Mouse (Mus musculus) embryonic facial prominence, embryonic 11.5 days (tissue): ENCODE measurements around the gene Ccnyl1. TPM values are rescaled to one million over a fixed set of nuclear protein-coding genes. Genes with fewer than 3 reads are reported as not detected.

Experiments
- ATAC-seq: fragments of 200-750 bp; cut with Nextera tagmentation; replicated peaks from 2 replicates; pipeline ENCODE4 v1.8.0; 2017; ENCODE audit warnings: low read depth; ENCODE audit not compliant: insufficient number of reproducible peaks, low FRiP score, low TSS enrichment
- DNase-seq: peaks from one replicate; pipeline ENCODE4 v3.0.0-alpha.2; 2015; ENCODE audit warnings: low spot score
- H3K27ac ChIP-seq: fragments of 300-500 bp; sonication (generic); replicated peaks from 2 replicates; pipeline ENCODE4 v1.5.1; 2014; ENCODE audit warnings: mild to moderate bottlenecking, low read depth, low read length, control low read depth
- H3K27me3 ChIP-seq: fragments of 300-500 bp; sonication (generic); 2 replicates; pipeline ENCODE4 v1.6.1; 2014; ENCODE audit warnings: mild to moderate bottlenecking, low read length, moderate library complexity, mixed read lengths; ENCODE audit not compliant: control insufficient read depth, insufficient read depth
- H3K36me3 ChIP-seq: fragments of 300-500 bp; sonication (generic); replicated peaks from 2 replicates; pipeline ENCODE4 v1.6.1; 2014; ENCODE audit warnings: low read depth, mild to moderate bottlenecking, low read length, moderate library complexity, mixed read lengths; ENCODE audit not compliant: control insufficient read depth, insufficient read depth
- H3K4me1 ChIP-seq: fragments of 300-500 bp; sonication (generic); 2 replicates; pipeline ENCODE4 v1.6.1; 2014; ENCODE audit warnings: low read length, mixed read lengths; ENCODE audit not compliant: control insufficient read depth, insufficient read depth
- H3K4me2 ChIP-seq: fragments of 300-500 bp; sonication (generic); 2 replicates; pipeline ENCODE4 v1.6.1; 2014; ENCODE audit warnings: low read depth, mild to moderate bottlenecking, control low read depth, low read length, moderate library complexity
- H3K4me3 ChIP-seq: fragments of 300-500 bp; sonication (generic); 2 replicates; pipeline ENCODE4 v1.5.1; 2014; ENCODE audit warnings: low read depth, low read length, control low read depth
- H3K9ac ChIP-seq: fragments of 300-500 bp; sonication (generic); replicated peaks from 2 replicates; pipeline ENCODE4 v1.6.1; 2014; ENCODE audit warnings: mild to moderate bottlenecking, control low read depth, low read length
- H3K9me3 ChIP-seq: fragments of 300-500 bp; sonication (generic); replicated peaks from 2 replicates; pipeline ENCODE4 v1.6.1; 2016; ENCODE audit warnings: mild to moderate bottlenecking, low read length, inconsistent platforms, mixed read lengths; ENCODE audit not compliant: control insufficient read depth
- WGBS: fragments of 180-500 bp; shearing (Covaris S2); extraction: QIAGEN DNeasy Blood & Tissue Kit; methylation state at CpG from one replicate; pipeline ENCODE4 v1.1.7; 2014; 5-methylcytosine and 5-hydroxymethylcytosine counted together
- polyA plus RNA-seq: library from polyadenylated mRNA; unstranded; fragments of >200 nt; fragmentation: Nextera tagmentation; extraction: Ambion mirVana; gene quantifications from 2 replicates; pipeline ENCODE4 v1.2.1, GENCODE M21; 2014

Ccnyl1 gene
- polyA plus RNA-seq, 1 experiment from 2014 or later, result 10.9 TPM

- 94% methylated on average over 2 of the region's 2 CpGs for WGBS
- no peak overlapping the region for H3K4me3 ChIP-seq
- no peak overlapping the region for H3K4me2 ChIP-seq
- H3K27me3 ChIP-seq, result no peaks in the 10 kb centered on the region
- no peak for ATAC-seq
- H3K36me3 ChIP-seq, result no peaks in the 10 kb centered on the region
- H3K4me1 ChIP-seq, result no peaks in the 10 kb centered on the region
- no peak overlapping the region for H3K27ac ChIP-seq
- H3K9ac ChIP-seq, result no peak overlapping the region
- no peak for DNase-seq
- no peaks in the 10 kb centered on the region for H3K9me3 ChIP-seq
Measured at GRCm38 (mm10) chr1:64684440-64684839, 5.8 kb upstream of the Ccnyl1 start.

- 63% methylated on average over 4 of the region's 4 CpGs for WGBS
- Histone ChIP-seq H3K4me1 (no peaks in the 10 kb centered on the region; the same call in 1 of the 2 replicates), H3K4me2 (no peak overlapping the region), H3K36me3 (no peaks in the 10 kb centered on the region), H3K27ac (no peak overlapping the region), H3K27me3 (no peaks in the 10 kb centered on the region), H3K9me3 (no peaks in the 10 kb centered on the region), H3K4me3 (no peak overlapping the region), H3K9ac (no peak overlapping the region)
- no peak for DNase-seq
- no peak for ATAC-seq
Measured at GRCm38 (mm10) chr1:64688046-64688445, 2.2 kb upstream of the Ccnyl1 start.

GRCm38 (mm10) chr1:64689561-64690212, 568 bp upstream of the Ccnyl1 start:
- Histone ChIP-seq H3K27me3 (no peaks in the 10 kb centered on the region), H3K36me3 (no peaks in the 10 kb centered on the region), H3K4me2 (peak overlapping the region; percentile 68), H3K9ac (peak overlapping the region; percentile 70), H3K9me3 (no peaks in the 10 kb centered on the region), H3K4me1 (no peaks in the 10 kb centered on the region; the same call in 1 of the 2 replicates), H3K27ac (no peak overlapping the region), H3K4me3 (peak overlapping the region; percentile 86)
- DNase-seq (no peak), ATAC-seq (no peak)
- 28% methylated on average over 9 of the region's 9 CpGs for WGBS

- Histone ChIP-seq H3K27me3 (no peaks in the 10 kb centered on the region), H3K4me2 (peak overlapping the region; percentile 56), H3K27ac (peak overlapping the region; percentile 45; the same call in 1 of the 2 replicates), H3K4me1 (no peaks in the 10 kb centered on the region; the same call in 1 of the 2 replicates), H3K9ac (peak overlapping the region; percentile 78), H3K36me3 (no peaks in the 10 kb centered on the region), H3K9me3 (no peaks in the 10 kb centered on the region), H3K4me3 (peak overlapping the region; percentile 86)
- DNase-seq (peak; percentile 32), ATAC-seq (peak; percentile 14; the same call in 1 of the 2 replicates)
- 0% methylated on average over 40 of the region's 55 CpGs for WGBS
Measured at GRCm38 (mm10) chr1:64691121-64691551, 881 bp downstream of the Ccnyl1 start.

- no peak overlapping the region for H3K27ac ChIP-seq
- H3K4me2 ChIP-seq, result peak overlapping the region; percentile 56
- H3K27me3 ChIP-seq, result no peaks in the 10 kb centered on the region
- no peaks in the 10 kb centered on the region; the same call in 1 of the 2 replicates for H3K4me1 ChIP-seq
- ATAC-seq, result 0 out of 2 replicates have a peak, but pooled peaks have one; percentile 6
- H3K9me3 ChIP-seq, result no peaks in the 10 kb centered on the region
- DNase-seq, result peak; percentile 4
- peak overlapping the region; percentile 86 for H3K4me3 ChIP-seq
- 3% methylated on average over 9 of the region's 9 CpGs for WGBS
- no peaks in the 10 kb centered on the region for H3K36me3 ChIP-seq
- H3K9ac ChIP-seq, result peak overlapping the region; percentile 78
Measured at GRCm38 (mm10) chr1:64691581-64691980, 1.3 kb downstream of the Ccnyl1 start.

DNA sequence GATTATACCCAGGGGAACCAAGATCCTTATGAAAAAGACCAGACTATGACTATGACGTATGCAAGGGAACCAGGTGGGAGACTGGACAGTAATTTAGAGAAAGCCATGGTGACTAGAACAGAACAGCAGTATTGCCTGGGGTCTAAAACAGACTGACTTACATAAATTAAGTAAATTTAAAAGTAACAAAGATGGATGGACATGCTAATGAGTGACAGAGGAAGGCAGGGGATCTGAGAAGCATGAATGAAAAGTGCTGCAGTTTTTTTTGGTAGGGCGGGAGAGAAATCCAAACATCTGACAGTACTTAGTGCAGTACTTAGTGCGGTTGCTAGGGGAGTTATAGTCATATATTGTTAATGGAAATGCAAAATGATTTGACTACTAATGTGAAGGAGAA, 4.9 kb downstream of the Ccnyl1 start:
- H3K27me3 ChIP-seq, result no peaks in the 10 kb centered on the region
- H3K9ac ChIP-seq, result no peak overlapping the region
- no peak overlapping the region for H3K4me3 ChIP-seq
- no peak overlapping the region for H3K27ac ChIP-seq
- no peaks in the 10 kb centered on the region; the same call in 1 of the 2 replicates for H3K4me1 ChIP-seq
- no peak for DNase-seq
- WGBS, result 76% methylated on average over 3 of the region's 3 CpGs
- no peak for ATAC-seq
- H3K4me2 ChIP-seq, result no peak overlapping the region
- H3K36me3 ChIP-seq, result no peaks in the 10 kb centered on the region
- no peaks in the 10 kb centered on the region for H3K9me3 ChIP-seq

- Histone ChIP-seq H3K4me1 (no peaks in the 10 kb centered on the region), H3K4me2 (no peak overlapping the region), H3K27ac (no peak overlapping the region), H3K9ac (no peak overlapping the region), H3K9me3 (no peaks in the 10 kb centered on the region), H3K36me3 (no peaks in the 10 kb centered on the region), H3K27me3 (no peaks in the 10 kb centered on the region), H3K4me3 (no peak overlapping the region)
- DNase-seq (no peak), ATAC-seq (no peak)
- 81% methylated on average over 3 of the region's 3 CpGs for WGBS
Measured at GRCm38 (mm10) chr1:64701780-64702179, 11.5 kb downstream of the Ccnyl1 start.

DNA sequence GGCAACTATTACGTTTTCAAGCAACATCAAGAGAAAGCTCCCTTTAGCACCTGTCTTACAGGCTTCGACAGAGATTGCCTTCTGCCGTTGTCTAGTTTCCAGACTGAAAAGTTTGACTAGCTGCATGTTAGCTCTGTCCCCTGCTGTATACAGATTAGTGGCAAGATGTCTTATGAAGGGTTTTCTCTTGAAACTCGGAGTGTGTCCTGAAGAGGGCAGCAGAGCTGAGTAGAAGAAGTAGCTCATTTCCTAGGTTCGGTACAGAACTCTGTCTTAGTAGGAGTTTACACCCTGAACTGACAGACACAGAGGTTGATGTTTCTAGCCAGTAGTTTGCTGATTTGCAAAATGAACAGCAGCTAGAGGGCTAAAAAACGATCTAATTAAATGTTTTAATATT, 15.0 kb downstream of the Ccnyl1 start:
- WGBS, result 52% methylated on average over 6 of the region's 6 CpGs
- Histone ChIP-seq H3K36me3 (no peaks in the 10 kb centered on the region), H3K9me3 (no peaks in the 10 kb centered on the region), H3K27ac (no peak overlapping the region), H3K9ac (no peak overlapping the region), H3K4me2 (no peak overlapping the region), H3K27me3 (no peaks in the 10 kb centered on the region), H3K4me3 (no peak overlapping the region), H3K4me1 (no peaks in the 10 kb centered on the region)
- DNase-seq (peak; percentile 73), ATAC-seq (no peak)
